Mouse (Mus musculus) forebrain, postnatal 0 days (tissue): ENCODE data around the gene Selenbp2. TPM values are rescaled to one million over a fixed set of nuclear protein-coding genes. Genes with fewer than 3 reads are reported as not detected.
"Not testable (repeated sequence)": the region's sequence is repeated elsewhere in the genome, so short reads cannot be mapped to it uniquely, and the experiment has no call there.

Source experiments
- ATAC-seq: fragments of 200-750 bp; cut with Nextera tagmentation; 2 replicates; pipeline ENCODE4 v1.8.0; 2017; ENCODE audit warnings: mild to moderate bottlenecking, moderate library complexity
- DNase-seq: peaks from one replicate; pipeline ENCODE4 v3.0.0-alpha.2; 2015
- H3K27ac ChIP-seq: fragments of 300-500 bp; sonication (generic); 2 replicates; pipeline ENCODE4 v1.5.1; 2014; ENCODE audit warnings: low read depth, mild to moderate bottlenecking, antibody characterized with exemption, low read length, moderate library complexity, mixed read lengths
- H3K27me3 ChIP-seq: fragments of 300-500 bp; sonication (generic); 2 replicates; pipeline ENCODE4 v1.6.1; 2014; ENCODE audit warnings: mild to moderate bottlenecking, low read length, mixed read lengths; ENCODE audit not compliant: insufficient read depth
- H3K36me3 ChIP-seq: fragments of 300-500 bp; sonication (generic); 2 replicates; pipeline ENCODE4 v1.6.1; 2014; ENCODE audit warnings: mild to moderate bottlenecking, moderate library complexity; ENCODE audit not compliant: insufficient read depth
- H3K4me1 ChIP-seq: fragments of 300-500 bp; sonication (generic); 2 replicates; pipeline ENCODE4 v1.6.1; 2014; ENCODE audit warnings: antibody characterized with exemption; ENCODE audit not compliant: insufficient read depth
- H3K4me2 ChIP-seq: fragments of 300-500 bp; sonication (generic); 2 replicates; pipeline ENCODE4 v1.6.1; 2014; ENCODE audit warnings: low read depth, mild to moderate bottlenecking, moderate library complexity
- H3K4me3 ChIP-seq: fragments of 300-500 bp; sonication (generic); 2 replicates; pipeline ENCODE4 v1.5.1; 2014; ENCODE audit warnings: low read depth, low read length, mixed read lengths
- H3K9ac ChIP-seq: fragments of 300-500 bp; sonication (generic); 2 replicates; pipeline ENCODE4 v1.6.1; 2014; ENCODE audit warnings: mild to moderate bottlenecking
- H3K9me3 ChIP-seq: fragments of 300-500 bp; sonication (generic); 2 replicates; pipeline ENCODE4 v1.6.1; 2016; ENCODE audit warnings: low read length
- CTCF ChIP-seq: sonication (generic); IDR thresholded peaks from 2 replicates; pipeline ENCODE4 v1.5.1; 2016; ENCODE audit warnings: antibody characterized with exemption, control low read depth, low read depth
- WGBS: fragments of 180-500 bp; shearing (Covaris S2); extraction: QIAGEN DNeasy Blood & Tissue Kit; methylation state at CpG from one replicate; pipeline ENCODE4 v1.1.7; 2014; 5-methylcytosine and 5-hydroxymethylcytosine counted together
- polyA plus RNA-seq: library from polyadenylated mRNA; unstranded; fragments of >200 nt; fragmentation: Nextera tagmentation; extraction: Ambion mirVana; gene quantifications from 2 replicates; pipeline ENCODE4 v1.2.1, GENCODE M21; 2015
- total RNA-seq: library from RNA; depleted of rRNA; stranded (reverse); fragments of >200 nt; gene quantifications from 2 replicates; pipeline ENCODE4 v1.2.3, GENCODE M21; 2014; rRNA removed

Gene Selenbp2
- total RNA-seq (0.62 and 1.2 TPM in 2 replicates), polyA plus RNA-seq (0.52 TPM in 1 of 2 replicates, not detected in the other)

DNA sequence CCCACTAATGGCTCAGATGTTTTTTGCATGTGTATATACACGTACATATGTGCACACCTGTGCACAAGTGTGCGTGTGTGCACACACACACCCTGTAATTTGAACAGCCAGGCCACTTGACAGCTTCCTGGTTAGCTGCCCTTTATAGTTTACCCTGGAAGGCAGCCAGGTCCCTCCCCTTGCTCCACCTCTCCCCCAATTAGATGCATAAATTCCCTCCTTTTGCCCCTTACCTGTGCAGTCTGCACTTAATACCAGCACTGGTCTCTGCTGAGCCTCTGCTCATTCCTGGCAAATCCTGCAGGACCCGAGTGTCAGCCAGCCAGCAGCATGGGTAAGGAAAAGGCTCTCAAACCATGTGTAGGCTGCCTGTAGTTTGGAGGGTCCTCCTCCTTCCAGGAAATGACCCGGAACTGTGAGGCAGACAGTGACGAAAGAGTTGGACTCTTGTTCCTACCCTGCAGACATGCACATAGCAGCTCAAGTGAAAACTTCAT lies at the start of gene Selenbp2:
Gene Selenbp2, plus strand, starts transcription at position 228 of the 497 bp plus-strand sequence.
- H3K9me3 ChIP-seq, result no peaks in the 10 kb centered on the region
- no peaks in the 10 kb centered on the region for H3K27me3 ChIP-seq
- no peaks in the 10 kb centered on the region for H3K36me3 ChIP-seq
- no peaks in the 10 kb centered on the region for H3K4me1 ChIP-seq
- no peak for TF ChIP-seq CTCF
- no peak for DNase-seq
- ATAC-seq, result no peak
- no peak within 1 kb of the TSS for H3K4me3 ChIP-seq
- H3K4me2 ChIP-seq, result no peak within 1 kb of the TSS
- H3K27ac ChIP-seq, result no peak within 1 kb of the TSS
- 78% methylated on average over 5 of the region's 5 CpGs for WGBS
- H3K9ac ChIP-seq, result no peak within 1 kb of the TSS

DNA sequence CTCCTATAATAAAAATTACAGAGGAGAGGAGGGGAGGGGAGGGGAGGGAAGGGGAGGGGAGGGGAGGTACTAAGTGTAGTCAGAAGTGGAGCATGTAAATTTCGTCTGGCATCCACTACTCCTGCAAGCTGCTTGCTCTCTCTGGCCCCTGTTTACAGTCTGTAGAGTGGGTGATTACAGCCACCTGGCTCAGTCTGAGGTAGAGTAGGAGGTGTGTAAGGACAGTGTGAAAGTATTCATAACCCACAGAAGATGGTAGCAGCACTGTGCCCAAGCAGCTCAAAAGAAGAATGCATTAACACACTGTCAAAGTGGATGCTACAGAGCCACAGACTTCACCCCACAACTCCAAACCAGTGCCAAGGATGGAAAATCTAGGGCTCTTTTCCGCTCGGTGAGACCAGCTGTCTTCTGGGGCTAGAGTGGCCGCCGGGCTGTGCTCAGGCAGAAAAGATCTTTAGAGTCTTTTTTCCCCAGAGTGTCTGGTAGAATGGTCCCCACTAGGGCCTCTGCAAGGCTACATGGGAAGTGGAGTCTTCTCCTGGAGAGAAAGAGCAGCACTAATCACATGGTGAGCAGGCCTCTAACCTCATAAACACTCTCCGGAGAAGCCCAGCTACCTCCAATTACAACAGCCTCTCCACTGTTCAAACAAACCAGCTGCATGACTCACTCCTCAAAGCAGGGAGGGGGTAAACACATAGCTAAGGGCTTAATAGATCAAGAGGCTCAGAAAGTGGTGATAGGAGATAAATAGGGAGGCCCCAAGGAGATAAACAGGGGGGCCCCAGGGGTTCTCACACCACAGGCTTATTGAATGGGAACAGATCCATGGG lies 44.4 kb upstream of the Selenbp2 start:
- Histone ChIP-seq H3K4me2 (no peak overlapping the region), H3K4me3 (no peak overlapping the region), H3K27me3 (no peaks in the 10 kb centered on the region), H3K27ac (no peak overlapping the region), H3K9ac (no peak overlapping the region), H3K4me1 (no peaks in the 10 kb centered on the region), H3K36me3 (no peaks in the 10 kb centered on the region), H3K9me3 (no peaks in the 10 kb centered on the region)
- TF ChIP-seq CTCF, result no peak
- ATAC-seq, result peak; percentile 51
- DNase-seq, result no peak
- 25% methylated on average over 6 of the region's 6 CpGs for whole genome bisulfite sequencing

- Histone ChIP-seq H3K9me3 (no peaks in the 10 kb centered on the region), H3K36me3 (no peaks in the 10 kb centered on the region), H3K9ac (no peak overlapping the region), H3K27me3 (no peaks in the 10 kb centered on the region), H3K4me2 (no peak overlapping the region), H3K4me3 (no peak overlapping the region), H3K27ac (no peak overlapping the region), H3K4me1 (no peaks in the 10 kb centered on the region)
- DNase-seq (no peak), ATAC-seq (no peak)
- WGBS, result 79% methylated on average over 7 of the region's 7 CpGs
- TF ChIP-seq CTCF, result no peak
Observed at GRCm38 (mm10) chr3:94650409-94650808, 42.9 kb upstream of the Selenbp2 start.

DNA sequence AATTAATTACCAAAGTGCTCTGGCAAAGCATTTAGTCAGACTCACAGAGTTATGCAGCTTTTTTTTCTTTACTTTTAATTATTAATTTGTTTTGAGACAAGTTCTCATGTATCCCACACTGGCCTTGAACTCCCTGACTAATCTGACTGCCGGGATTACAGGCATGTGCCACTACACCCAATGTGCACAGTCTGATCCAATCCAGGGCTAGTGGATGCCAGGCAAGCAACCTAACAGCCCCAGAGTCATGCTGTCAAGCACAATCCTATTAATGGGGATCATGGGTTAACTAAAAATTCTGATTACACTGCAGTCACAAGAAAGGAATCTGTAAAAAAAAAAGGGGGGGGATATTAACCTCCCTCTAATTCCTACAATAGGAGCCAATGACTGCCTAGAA lies 39.4 kb upstream of the Selenbp2 start:
- H3K9ac ChIP-seq, H3K36me3 ChIP-seq, H3K4me1 ChIP-seq, DNase-seq, H3K9me3 ChIP-seq, H3K27ac ChIP-seq, ATAC-seq, H3K4me2 ChIP-seq, H3K4me3 ChIP-seq, H3K27me3 ChIP-seq: not testable (repeated sequence)
- WGBS, result 54% methylated on average over 1 of the region's 1 CpGs

DNA sequence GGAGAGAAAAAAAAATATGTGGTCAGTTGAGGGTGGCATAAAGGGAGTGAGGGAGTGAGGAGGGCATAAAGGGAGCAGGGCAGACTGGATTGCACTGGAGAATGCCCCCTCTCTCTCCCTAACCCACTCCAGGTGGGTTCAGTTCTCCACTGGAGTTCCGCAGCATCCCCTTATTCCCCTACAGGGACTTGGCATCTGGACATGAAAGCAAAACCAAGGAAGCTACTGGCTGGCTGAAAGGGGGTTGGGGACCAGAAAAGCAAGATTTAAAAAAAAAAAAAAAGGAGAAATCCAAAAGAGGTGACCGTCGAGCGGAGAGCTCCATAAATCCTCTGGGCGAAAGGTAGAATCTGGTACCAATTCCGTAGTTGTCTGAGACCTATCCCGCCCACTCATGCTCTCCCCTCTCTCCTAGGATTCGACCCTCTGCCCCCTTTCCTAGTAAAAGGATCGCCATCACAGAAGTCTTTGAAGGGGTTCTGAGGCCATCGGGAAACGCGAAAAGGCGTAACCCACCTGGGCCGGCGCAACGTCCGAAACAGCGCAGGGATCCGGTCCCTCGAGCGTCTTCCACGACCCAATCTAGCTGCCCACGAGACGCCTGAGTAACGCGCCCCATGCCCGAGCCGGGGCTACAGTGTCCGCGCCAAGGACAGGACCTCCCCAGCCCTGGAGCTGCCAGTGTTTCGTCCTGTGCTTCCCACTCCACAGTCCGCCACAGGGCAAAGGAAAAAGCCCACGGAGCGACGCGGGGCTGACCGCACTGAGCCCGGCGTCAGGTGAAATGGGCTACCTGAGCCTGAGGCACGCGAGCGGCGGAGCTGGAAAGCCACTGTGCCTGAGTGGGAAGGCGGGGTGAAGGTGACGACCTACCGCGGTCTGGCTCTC lies 35.3 kb upstream of the Selenbp2 start:
- H3K27me3 ChIP-seq, H3K4me1 ChIP-seq, H3K27ac ChIP-seq, H3K9me3 ChIP-seq, H3K9ac ChIP-seq, H3K36me3 ChIP-seq: not testable (repeated sequence)
- peak; percentile 3 for DNase-seq
- WGBS, result 4% methylated on average over 24 of the region's 47 CpGs
- ATAC-seq, result peak; percentile 51
- H3K4me2 ChIP-seq, result peak overlapping the region; percentile 50
- H3K4me3 ChIP-seq, result peak overlapping the region; percentile 30

DNA sequence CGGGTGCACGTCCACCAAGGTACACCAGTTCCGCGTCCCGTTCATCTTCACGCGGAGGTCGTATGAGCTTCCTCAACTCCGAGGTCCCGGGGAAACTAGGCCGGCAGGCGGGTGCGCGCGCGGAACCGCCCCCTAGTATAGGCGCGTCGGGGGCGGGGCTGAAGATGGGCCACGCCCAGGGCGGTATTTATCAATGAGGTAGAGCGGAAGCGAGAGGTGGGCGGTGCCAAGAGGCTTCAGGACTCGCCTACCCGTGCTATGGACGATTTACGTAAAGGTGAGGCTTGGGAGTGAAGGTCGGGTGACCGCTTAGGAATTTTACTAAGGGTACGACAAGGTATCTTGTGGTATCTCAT lies 34.6 kb upstream of the Selenbp2 start, which contains the start of gene Tuft1:
Gene Tuft1, minus strand, starts transcription at position 133 of the 356 bp plus-strand sequence.
- H3K27ac ChIP-seq, H3K4me1 ChIP-seq, DNase-seq, H3K36me3 ChIP-seq, H3K9ac ChIP-seq, H3K27me3 ChIP-seq, H3K9me3 ChIP-seq: not testable (repeated sequence)
- ATAC-seq, result peak; percentile 95
- 0% methylated on average over 15 of the region's 33 CpGs for WGBS
- peak within 1 kb of the TSS; percentile 50 for H3K4me2 ChIP-seq
- H3K4me3 ChIP-seq, result peak within 1 kb of the TSS; percentile 30
